Mouse (Mus musculus): ENCODE data around the gene Btrc. TPM values are rescaled to one million over a fixed set of nuclear protein-coding genes. Genes with fewer than 3 reads are reported as not detected.
"Not testable (repeated sequence)": the region's sequence is repeated elsewhere in the genome, so short reads cannot be mapped to it uniquely, and the experiment has no call there.

Gene Btrc
- total and polyA plus RNA-seq, 2 experiments from 2014 or later, result 21.9 to 28.5 TPM

DNA sequence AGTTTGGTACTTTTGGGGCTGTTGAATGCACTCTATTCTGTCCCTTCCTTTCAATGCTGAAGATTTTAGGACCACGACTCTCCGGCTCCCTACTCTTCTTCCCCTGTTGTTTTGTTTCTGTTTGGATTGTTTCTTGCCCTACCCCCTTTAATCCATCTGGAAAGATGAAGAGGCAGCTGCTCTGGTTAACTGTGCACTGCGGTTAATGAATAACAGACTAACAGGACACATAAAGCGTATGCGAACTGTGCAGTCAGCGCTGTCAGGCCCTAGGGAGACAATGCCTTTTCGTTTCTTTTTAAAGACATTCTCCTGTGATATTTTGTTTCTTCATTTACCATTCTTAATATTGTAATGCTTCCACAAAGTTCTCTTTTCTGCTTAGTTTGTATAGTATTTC is 58.7 kb downstream of the Btrc start:
- WGBS, result 89% methylated on average over 7 of the region's 7 CpGs
- H3K27me3 ChIP-seq (ENCODE audit: control insufficient read depth, insufficient read depth, low read length), result no peaks in the 10 kb centered on the region
- H3K36me3 ChIP-seq (replicated peaks; ENCODE audit: control insufficient read depth, insufficient read depth, low read length), result 0 out of 2 replicates have a peak, but pooled peaks cover 7% of the 10 kb centered on the region
- no peak overlapping the region for H3K27ac ChIP-seq (ENCODE audit: low read depth)
- no peak overlapping the region for H3K4me3 ChIP-seq (ENCODE audit: low read depth, low read length)
- H3K4me2 ChIP-seq (ENCODE audit: low read depth, low read length), result no peak overlapping the region
- no peak overlapping the region for H3K9ac ChIP-seq (replicated peaks; ENCODE audit: low read depth, low read length)
- ATAC-seq (ENCODE audit: insufficient read depth, low read depth), result no peak
- no peaks in the 10 kb centered on the region for H3K9me3 ChIP-seq (replicated peaks; ENCODE audit: control insufficient read depth, low read length)
- DNase-seq (ENCODE audit: low spot score), result no peak
- no peaks in the 10 kb centered on the region for H3K4me1 ChIP-seq (ENCODE audit: control insufficient read depth, insufficient read depth)
- TF ChIP-seq CTCF (IDR thresholded peaks at IDR 0.05; ENCODE audit: low read depth) (no peak), EP300 (IDR thresholded peaks at IDR 0.05; ENCODE audit: low read depth) (no peak)

DNA sequence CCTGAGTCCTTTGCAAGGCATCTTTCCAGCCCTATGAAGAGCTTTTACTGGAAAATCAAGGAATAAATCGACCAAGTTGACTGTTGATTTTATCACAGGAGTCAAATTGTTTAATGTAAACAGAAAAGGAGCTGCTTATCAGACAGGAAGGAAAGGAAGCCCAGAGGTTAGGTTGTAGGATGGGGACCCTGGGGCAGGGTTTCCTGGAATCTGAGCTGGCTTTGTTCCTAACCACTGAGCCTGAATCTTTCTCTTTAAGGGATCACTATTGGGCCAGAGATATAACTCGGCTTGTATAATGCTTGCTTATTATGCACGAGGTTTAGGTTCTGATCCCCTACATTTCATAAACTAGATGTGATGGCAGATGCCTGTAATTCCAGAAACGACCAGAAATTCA is 64.6 kb downstream of the Btrc start:
- 55% methylated on average over 4 of the region's 4 CpGs for WGBS
- no peak overlapping the region for H3K27ac ChIP-seq (ENCODE audit: low read depth)
- 0 out of 2 replicates have a peak, but pooled peaks cover 10% of the 10 kb centered on the region for H3K36me3 ChIP-seq (replicated peaks; ENCODE audit: control insufficient read depth, insufficient read depth, low read length)
- no peaks in the 10 kb centered on the region for H3K9me3 ChIP-seq (replicated peaks; ENCODE audit: control insufficient read depth, low read length)
- DNase-seq (ENCODE audit: low spot score) (no peak), ATAC-seq (ENCODE audit: insufficient read depth, low read depth) (no peak)
- H3K4me1 ChIP-seq (ENCODE audit: control insufficient read depth, insufficient read depth), result no peaks in the 10 kb centered on the region
- H3K9ac ChIP-seq (replicated peaks; ENCODE audit: low read depth, low read length), result no peak overlapping the region
- no peaks in the 10 kb centered on the region for H3K27me3 ChIP-seq (ENCODE audit: control insufficient read depth, insufficient read depth, low read length)
- no peak overlapping the region for H3K4me3 ChIP-seq (ENCODE audit: low read depth, low read length)
- TF ChIP-seq CTCF (IDR thresholded peaks at IDR 0.05; ENCODE audit: low read depth) (no peak), EP300 (IDR thresholded peaks at IDR 0.05; ENCODE audit: low read depth) (0 out of 2 replicates have a peak, but pooled peaks have one; percentile 50)
- no peak overlapping the region for H3K4me2 ChIP-seq (ENCODE audit: low read depth, low read length)

DNA sequence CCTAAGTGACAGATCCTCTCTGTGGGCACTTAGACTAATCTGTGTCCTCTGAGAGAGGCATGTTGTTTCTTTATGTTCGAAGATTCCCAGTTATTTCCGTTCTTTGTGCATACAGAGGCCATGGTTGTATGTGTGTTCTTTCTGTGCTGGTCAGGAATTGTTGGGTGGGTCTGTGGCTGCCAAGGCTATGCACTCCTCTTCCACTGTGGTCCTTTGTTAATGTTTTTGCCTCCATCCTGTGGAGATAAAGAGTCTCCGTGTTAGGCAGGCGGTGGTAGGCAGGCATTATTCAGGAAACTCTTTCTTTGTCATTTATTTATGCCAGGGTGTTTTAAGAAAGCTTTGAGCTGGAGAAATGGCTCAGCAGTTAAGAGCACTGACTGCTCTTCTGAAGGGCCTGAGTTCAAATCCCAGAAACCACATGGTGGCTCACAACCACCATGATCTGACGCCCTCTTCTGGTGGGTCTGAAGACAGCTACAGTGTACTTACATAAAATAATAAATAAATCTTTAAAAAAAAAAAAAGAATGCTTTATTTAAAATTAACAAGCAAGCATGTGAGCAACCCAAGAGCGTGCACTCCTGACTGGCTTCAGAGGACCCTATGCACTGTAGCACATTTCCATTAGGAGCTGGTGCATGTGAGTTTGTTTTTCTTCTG is 67.6 kb downstream of the Btrc start:
- ATAC-seq (ENCODE audit: insufficient read depth, low read depth), result no peak
- WGBS, result 67% methylated on average over 6 of the region's 6 CpGs

DNA sequence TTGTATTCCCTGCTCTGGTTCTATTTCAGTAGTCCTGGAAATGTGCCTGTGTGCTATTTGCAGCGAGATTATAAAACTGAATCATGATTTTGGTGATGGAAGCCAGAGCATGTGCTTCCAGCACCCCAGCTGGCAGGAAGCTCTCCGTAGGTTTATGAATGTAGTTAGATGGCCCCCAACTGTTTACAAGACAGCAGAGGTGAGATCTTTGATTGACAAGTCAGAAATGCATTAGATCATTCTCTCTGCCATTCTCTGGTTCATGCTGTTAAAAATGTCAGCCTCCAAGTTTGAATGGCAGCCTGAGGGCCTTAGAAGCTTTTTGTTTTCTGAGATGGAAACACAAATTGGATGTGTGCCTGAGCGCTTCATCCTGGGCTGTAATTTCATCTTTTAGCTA is 68.8 kb downstream of the Btrc start:
- Histone ChIP-seq H3K4me1 (ENCODE audit: control insufficient read depth, insufficient read depth) (no peaks in the 10 kb centered on the region), H3K27me3 (ENCODE audit: control insufficient read depth, insufficient read depth, low read length) (no peaks in the 10 kb centered on the region), H3K4me3 (ENCODE audit: low read depth, low read length) (no peak overlapping the region), H3K9me3 (replicated peaks; ENCODE audit: control insufficient read depth, low read length) (no peaks in the 10 kb centered on the region), H3K4me2 (ENCODE audit: low read depth, low read length) (no peak overlapping the region), H3K36me3 (replicated peaks; ENCODE audit: control insufficient read depth, insufficient read depth, low read length) (0 out of 2 replicates have a peak, but pooled peaks cover 5% of the 10 kb centered on the region), H3K9ac (replicated peaks; ENCODE audit: low read depth, low read length) (no peak overlapping the region), H3K27ac (ENCODE audit: low read depth) (no peak overlapping the region)
- no peak for TF ChIP-seq EP300 (IDR thresholded peaks at IDR 0.05; ENCODE audit: low read depth)
- TF ChIP-seq CTCF (IDR thresholded peaks at IDR 0.05; ENCODE audit: low read depth), result no peak
- 57% methylated on average over 3 of the region's 3 CpGs for WGBS
- ATAC-seq (ENCODE audit: insufficient read depth, low read depth) (no peak), DNase-seq (ENCODE audit: low spot score) (no peak)

More for the DNA sequence above, 67.6 kb downstream of the Btrc start:
- Histone ChIP-seq H3K4me3 (ENCODE audit: low read depth, low read length) (no peak overlapping the region), H3K4me2 (ENCODE audit: low read depth, low read length) (no peak overlapping the region), H3K27me3 (ENCODE audit: control insufficient read depth, insufficient read depth, low read length) (no peaks in the 10 kb centered on the region), H3K9ac (replicated peaks; ENCODE audit: low read depth, low read length) (no peak overlapping the region), H3K4me1 (ENCODE audit: control insufficient read depth, insufficient read depth) (no peaks in the 10 kb centered on the region), H3K36me3 (replicated peaks; ENCODE audit: control insufficient read depth, insufficient read depth, low read length) (0 out of 2 replicates have a peak, but pooled peaks cover 4% of the 10 kb centered on the region), H3K9me3 (replicated peaks; ENCODE audit: control insufficient read depth, low read length) (no peaks in the 10 kb centered on the region), H3K27ac (ENCODE audit: low read depth) (no peak overlapping the region)
- DNase-seq (ENCODE audit: low spot score), result no peak
- TF ChIP-seq CTCF (IDR thresholded peaks at IDR 0.05; ENCODE audit: low read depth) (no peak), EP300 (IDR thresholded peaks at IDR 0.05; ENCODE audit: low read depth) (no peak)

DNA sequence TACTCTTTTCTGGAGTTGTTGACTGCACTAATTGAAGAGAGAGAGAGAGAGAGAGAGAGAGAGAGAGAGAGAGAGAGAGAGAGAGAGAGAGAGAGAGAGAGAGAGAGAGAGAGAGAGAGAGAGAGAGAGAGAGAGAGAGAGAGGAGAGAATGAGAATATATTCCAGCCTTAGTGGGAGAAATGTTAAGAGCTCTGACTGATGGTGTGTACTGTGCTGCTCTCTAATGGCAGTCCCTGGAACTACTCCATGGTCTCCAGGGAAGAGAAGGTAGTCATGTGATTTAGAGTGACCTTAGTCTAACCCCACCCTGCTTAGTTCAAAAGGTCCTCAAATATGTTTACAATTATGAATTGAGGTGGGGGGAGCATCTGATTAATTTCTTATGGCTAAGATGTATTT is 72.5 kb downstream of the Btrc start:
- peak; percentile 90 for ATAC-seq (ENCODE audit: insufficient read depth, low read depth)
- not testable (repeated sequence) for H3K27ac ChIP-seq (ENCODE audit: low read depth); H3K4me1 ChIP-seq (ENCODE audit: control insufficient read depth, insufficient read depth); H3K9ac ChIP-seq (replicated peaks; ENCODE audit: low read depth, low read length); H3K36me3 ChIP-seq (replicated peaks; ENCODE audit: control insufficient read depth, insufficient read depth, low read length); H3K4me2 ChIP-seq (ENCODE audit: low read depth, low read length); H3K4me3 ChIP-seq (ENCODE audit: low read depth, low read length); H3K9me3 ChIP-seq (replicated peaks; ENCODE audit: control insufficient read depth, low read length); H3K27me3 ChIP-seq (ENCODE audit: control insufficient read depth, insufficient read depth, low read length)
- TF ChIP-seq CTCF (IDR thresholded peaks at IDR 0.05; ENCODE audit: low read depth), result peak; percentile 87
- DNase-seq (ENCODE audit: low spot score), result peak; percentile 82

DNA sequence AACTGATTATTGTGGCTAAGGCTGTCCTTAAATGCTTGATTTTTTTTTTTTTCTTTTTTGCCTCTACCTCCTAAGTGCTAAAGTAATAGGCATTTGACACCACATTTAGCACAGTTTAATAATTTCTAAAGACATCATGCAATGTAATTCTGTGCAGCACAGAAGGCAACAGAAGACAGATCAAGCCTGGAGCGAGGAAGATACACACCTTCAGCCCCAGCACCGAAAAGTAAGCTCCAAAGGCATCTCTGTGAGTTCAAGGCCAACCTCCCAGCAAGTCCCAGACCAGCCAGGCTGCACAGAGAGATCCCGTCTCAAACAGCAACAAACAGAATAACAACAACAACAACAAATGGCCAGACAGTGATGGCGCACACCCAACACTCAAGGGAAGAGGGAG is 73.6 kb downstream of the Btrc start:
- Histone ChIP-seq H3K4me1 (ENCODE audit: control insufficient read depth, insufficient read depth) (0 out of 2 replicates have a peak, but pooled peaks cover 4% of the 10 kb centered on the region), H3K9ac (replicated peaks; ENCODE audit: low read depth, low read length) (no peak overlapping the region), H3K9me3 (replicated peaks; ENCODE audit: control insufficient read depth, low read length) (no peaks in the 10 kb centered on the region), H3K27ac (ENCODE audit: low read depth) (no peak overlapping the region), H3K36me3 (replicated peaks; ENCODE audit: control insufficient read depth, insufficient read depth, low read length) (0 out of 2 replicates have a peak, but pooled peaks cover 4% of the 10 kb centered on the region), H3K27me3 (ENCODE audit: control insufficient read depth, insufficient read depth, low read length) (no peaks in the 10 kb centered on the region), H3K4me2 (ENCODE audit: low read depth, low read length) (no peak overlapping the region), H3K4me3 (ENCODE audit: low read depth, low read length) (no peak overlapping the region)
- WGBS, result 93% methylated on average over 4 of the region's 4 CpGs
- TF ChIP-seq CTCF (IDR thresholded peaks at IDR 0.05; ENCODE audit: low read depth), result no peak
- no peak for TF ChIP-seq EP300 (IDR thresholded peaks at IDR 0.05; ENCODE audit: low read depth)
- no peak for ATAC-seq (ENCODE audit: insufficient read depth, low read depth)
- no peak for DNase-seq (ENCODE audit: low spot score)
